Mouse (Mus musculus) CD4-positive naive resting alpha-beta T cell, adult 76 days (primary cell): ENCODE data around the gene Ppm1b. TPM values are rescaled to one million over a fixed set of nuclear protein-coding genes. Genes with fewer than 3 reads are reported as not detected.

Experiments used
- total RNA-seq: library from RNA; stranded (reverse); gene quantifications from one replicate; pipeline ENCODE4 v1.2.4, GENCODE M21; 2023

The Ppm1b gene
- 120 TPM for total RNA-seq

DNA sequence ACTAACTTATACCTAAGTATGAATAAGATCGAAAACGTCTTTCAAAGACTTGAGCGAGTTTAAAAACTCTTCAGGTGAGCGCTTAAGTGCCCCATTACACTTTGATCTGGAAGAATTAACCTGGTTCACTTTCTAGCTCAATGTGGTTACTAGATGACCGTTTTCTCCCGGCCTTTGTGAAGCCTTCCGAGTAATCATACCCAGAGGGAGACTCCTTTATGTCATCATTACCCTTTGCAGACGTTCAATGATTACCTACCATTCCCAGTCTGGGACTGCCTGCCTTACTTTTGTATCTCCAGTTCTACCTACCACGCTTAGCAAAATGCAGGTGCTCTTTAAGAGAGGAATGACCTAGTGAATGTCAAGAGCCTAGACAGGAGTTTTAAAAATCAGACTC is at the start of gene Ppm1b:
Gene Ppm1b (plus strand): TSS at position 301 of the 400 bp plus-strand sequence.

DNA sequence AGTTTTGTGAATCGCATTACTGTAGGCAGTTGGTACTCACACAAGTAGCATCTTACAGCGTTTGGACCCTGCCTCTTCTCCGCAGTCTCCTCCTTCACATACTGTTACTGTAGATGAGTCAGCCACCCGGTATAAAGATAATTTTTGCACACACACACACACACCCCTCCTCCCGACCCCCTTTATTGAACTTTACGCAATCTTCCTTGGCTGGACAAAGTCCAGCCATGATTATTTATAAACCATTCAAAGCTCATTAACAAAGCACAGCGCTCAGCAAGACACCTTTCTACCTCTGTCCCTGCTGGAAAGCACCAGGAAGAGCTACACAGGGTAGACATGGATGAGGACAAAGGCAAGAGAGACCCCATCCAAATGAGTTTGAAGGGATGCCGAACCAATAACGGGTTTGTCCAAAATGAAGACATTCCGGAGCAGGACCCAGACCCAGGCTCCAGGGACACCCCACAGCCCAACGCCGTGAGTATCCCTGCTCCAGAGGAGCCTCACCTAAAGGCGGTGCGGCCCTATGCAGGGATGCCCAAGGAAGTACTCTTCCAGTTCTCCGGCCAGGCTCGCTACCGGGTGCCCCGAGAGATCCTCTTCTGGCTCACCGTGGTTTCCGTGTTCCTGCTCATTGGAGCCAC is 71.7 kb downstream of the Ppm1b start, which contains the start of gene Slc3a1:
Gene Slc3a1 (plus strand): TSS at position 284 of the 647 bp plus-strand sequence.

Other genes starting within 250 kb of the Ppm1b start
- gene Lrpprc, start 166.0 kb upstream of the Ppm1b start, total RNA-seq, result 49.6 TPM
- 2.3 TPM for gene Slc3a1, start 71.6 kb downstream of the Ppm1b start, total RNA-seq
- gene Prepl, start 133.5 kb downstream of the Ppm1b start, total RNA-seq, result 14.7 TPM
- gene Camkmt, start 133.8 kb downstream of the Ppm1b start, total RNA-seq, result 9.6 TPM